Mouse (Mus musculus) gastrocnemius, postnatal 25 days (tissue): Measurements from ENCODE around the gene Gm45213. TPM values are rescaled to one million over a fixed set of nuclear protein-coding genes. Genes with fewer than 3 reads are reported as not detected.
"Not testable (repeated sequence)": the region's sequence is repeated elsewhere in the genome, so short reads cannot be mapped to it uniquely, and the experiment has no call there.

Source experiments
- DNase-seq: peaks from one replicate; pipeline ENCODE4 v3.0.0; 2022
- total RNA-seq, 2 experiments: library from RNA; stranded (reverse); gene quantifications; 1 replicate in 1 of 2; 2 replicates in 1 of 2; pipeline ENCODE4 v1.2.3; 2021

The Gm45213 gene
- total RNA-seq, 2 experiments from 2014 or later = not detected

- DNase-seq = no peak
Observed at GRCm38 (mm10) chr7:66048446-66049230, 5.2 kb downstream of the Gm45213 start.

GRCm38 (mm10) chr7:66053946-66054483 lies 10.6 kb downstream of the Gm45213 start:
- no peak for DNase-seq

DNA sequence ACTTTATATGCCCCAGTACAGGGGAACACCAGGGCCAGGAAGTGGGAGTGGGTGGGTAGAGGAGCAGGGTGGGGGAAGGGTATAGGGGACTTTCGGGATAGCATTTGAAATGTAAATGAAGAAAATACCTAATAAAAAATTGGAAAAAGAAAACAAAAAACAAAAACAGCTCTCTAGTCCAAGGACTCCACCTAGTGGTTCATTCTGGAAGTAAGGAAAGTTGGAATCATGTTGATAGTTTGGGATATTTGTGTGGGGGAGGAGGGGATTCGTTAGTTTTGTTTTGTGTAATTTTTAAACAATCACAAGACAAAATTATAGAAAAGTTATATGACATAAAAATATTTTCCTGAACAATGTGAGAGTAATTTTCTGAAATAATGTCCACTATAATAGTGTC lies 12.0 kb downstream of the Gm45213 start:
- DNase-seq = not testable (repeated sequence)

- no peak for DNase-seq
Observed at GRCm38 (mm10) chr7:66058703-66059102, 15.3 kb downstream of the Gm45213 start, which contains the start of gene Snrpa1. TSS of gene Snrpa1 (plus strand) at chr7:66059003.

GRCm38 (mm10) chr7:66060066-66060956 lies 16.9 kb downstream of the Gm45213 start:
- peak; percentile 82 for DNase-seq

DNA sequence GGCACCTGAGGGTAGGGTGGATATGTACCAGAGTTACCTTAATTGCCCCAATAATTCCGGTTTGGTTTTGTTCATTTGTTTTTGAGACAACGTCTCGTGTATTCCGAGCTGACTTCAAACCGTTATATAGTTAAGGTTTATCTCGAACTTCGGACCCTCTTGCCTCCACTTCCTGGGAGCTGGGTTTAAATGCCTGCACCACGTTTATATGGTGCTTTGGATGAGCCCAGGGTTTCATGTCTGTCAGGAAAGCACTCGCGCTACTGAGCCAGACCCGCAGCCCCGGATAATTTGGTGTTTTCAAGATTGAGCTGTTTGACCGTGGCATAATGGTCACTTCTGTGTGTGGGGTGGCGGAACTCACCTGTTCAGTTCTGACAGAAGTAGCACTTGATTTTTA lies 17.7 kb downstream of the Gm45213 start:
- no peak for DNase-seq

- DNase-seq = no peak
Observed at GRCm38 (mm10) chr7:66076411-66076810, 33.0 kb downstream of the Gm45213 start.

GRCm38 (mm10) chr7:66079364-66080230 lies 36.2 kb downstream of the Gm45213 start, which contains the start of gene Selenos:
TSS of gene Selenos (plus strand) at chr7:66079649.
- peak; percentile 95 for DNase-seq

DNA sequence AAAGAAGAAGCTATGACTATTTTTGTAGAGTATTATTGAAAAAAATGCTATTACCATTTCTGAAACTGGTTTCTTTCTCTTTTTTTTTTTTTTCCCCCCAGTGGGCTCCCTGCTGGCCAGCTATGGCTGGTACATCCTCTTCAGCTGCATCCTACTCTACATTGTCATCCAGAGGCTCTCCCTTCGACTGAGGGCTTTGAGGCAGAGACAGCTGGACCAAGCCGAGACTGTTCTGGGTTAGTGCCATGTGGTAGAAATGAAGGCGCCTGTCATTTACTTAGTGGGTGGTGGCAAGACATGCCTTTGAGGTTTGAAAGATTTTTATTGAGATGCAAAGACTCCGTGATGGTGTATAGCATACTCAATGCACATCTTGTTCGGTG lies 36.8 kb downstream of the Gm45213 start:
- DNase-seq = no peak

DNA sequence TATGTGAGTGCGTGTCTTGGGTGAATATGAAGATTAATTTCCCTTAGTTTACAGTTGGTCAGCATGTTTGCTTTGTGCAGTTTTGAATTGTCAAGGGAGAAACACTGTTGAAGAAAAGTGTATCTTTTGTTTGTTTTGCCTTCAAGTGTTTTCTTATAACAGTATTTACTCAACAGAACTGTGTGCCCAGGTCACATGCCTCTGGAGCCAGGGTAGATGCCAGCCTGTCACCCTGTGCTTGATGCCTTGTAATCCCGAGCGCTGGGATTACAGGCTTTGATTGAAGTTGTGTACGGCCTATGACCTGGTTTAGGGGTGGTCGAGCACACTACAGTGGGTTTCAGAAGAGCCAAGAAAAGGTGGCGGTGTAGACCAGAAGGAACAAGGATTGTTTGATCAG lies 40.4 kb downstream of the Gm45213 start:
- DNase-seq = no peak

DNA sequence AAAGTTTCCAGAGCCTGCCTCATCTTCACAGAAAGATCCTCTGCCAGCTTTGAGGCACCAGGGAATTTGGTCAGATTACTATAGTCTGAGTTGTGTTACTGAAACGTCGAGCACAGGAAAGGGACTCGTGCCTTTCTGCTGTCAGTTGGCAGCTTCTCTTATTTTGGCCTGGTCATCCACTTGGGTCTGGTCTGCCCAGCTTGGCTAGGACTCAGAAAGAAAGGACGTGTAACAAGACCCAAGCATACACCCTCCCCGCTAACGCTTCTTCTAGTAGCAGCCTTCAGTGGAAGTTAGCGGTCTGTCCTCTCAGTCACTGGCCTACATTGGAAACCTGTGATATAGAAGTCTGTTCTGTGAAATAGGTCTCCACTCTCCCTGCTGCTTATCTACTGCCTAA lies 41.1 kb downstream of the Gm45213 start:
- peak; percentile 46 for DNase-seq

- no peak for DNase-seq
Observed at GRCm38 (mm10) chr7:66087652-66088051, 44.2 kb downstream of the Gm45213 start.

GRCm38 (mm10) chr7:66088077-66088476 lies 44.7 kb downstream of the Gm45213 start:
- DNase-seq = no peak

DNA sequence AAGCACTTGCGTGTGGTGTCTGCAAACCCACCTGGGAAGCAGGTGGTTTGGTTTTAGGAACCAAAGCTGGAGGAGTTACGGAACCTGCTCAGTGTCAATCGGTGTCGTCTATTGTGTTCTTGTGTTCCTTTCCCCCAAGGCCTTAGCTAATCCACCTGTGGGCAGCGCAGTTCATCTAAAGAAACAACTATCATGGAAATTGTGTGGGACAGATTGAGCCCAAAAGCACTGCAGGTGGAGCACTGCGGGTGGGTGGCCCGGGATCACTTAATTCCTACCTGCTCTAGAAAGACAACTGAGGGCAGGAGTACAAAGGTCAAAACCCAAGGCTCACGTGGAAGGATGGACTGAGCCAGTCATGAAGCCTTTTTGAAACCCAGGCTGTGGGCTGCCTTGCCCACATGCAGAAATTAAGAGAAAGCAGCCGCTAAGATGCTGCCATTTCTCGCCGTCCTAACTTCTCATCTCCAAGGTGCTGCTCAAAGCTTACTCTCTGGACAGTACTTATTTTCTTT lies 47.3 kb downstream of the Gm45213 start:
- DNase-seq = no peak

DNA sequence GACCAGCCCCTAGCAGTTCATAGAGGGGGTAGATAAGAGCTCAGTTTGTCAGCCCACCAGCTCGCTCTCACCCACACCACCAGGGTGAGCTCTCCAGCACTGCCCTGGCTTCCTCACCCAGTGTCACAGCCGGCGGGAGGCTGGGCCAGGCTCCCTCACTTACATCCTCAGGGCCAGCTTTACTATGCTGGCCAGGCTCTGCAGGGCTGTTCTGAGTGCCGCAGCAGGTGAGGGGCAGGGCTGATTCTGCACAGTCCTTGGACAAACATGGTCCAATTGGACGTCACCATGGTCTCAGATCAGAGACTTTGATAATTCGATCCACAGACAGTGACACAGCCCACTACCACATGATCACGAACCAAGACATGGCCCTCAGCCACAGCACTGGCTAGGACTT lies 48.2 kb downstream of the Gm45213 start:
- no peak for DNase-seq

DNA sequence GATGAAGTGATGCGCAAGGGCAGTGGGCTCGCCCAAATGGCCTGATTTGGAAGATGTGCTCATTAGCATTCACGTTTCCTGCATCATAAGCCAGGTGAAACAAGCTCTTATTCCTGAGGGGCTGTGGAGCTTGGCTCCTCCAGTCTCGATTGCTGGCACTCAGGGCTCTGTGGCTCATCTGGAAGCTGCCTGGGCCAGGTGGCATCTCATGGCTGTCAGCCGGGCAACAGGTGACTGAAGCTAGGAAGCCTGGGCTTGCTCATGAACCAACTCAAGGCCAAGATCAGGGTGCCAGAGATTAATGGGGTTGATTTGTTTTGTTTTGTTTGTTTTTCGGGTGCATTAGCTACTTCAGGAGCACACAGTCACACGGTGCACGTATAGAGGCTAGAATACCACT lies 49.3 kb downstream of the Gm45213 start:
- DNase-seq = no peak

DNA sequence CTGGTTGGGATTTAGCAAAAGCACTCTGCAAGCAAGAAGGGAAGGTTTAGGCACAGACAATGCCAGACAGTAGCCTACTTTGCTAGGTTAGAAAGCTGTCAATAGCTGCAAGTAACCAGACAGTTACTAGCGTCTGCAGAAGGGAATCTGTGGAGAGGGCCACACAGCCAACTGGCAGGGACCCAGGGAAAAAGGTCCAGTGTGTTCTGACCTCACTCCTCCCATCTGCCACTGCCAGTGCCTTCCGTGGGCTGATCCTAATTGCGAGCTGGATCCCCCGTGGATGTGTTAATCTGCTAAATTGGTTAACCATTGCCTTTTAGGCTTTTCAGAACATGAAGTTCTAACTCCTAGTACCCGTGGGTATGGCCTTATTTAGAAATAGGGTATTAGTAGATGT lies 50.7 kb downstream of the Gm45213 start:
- DNase-seq = peak; percentile 31

DNA sequence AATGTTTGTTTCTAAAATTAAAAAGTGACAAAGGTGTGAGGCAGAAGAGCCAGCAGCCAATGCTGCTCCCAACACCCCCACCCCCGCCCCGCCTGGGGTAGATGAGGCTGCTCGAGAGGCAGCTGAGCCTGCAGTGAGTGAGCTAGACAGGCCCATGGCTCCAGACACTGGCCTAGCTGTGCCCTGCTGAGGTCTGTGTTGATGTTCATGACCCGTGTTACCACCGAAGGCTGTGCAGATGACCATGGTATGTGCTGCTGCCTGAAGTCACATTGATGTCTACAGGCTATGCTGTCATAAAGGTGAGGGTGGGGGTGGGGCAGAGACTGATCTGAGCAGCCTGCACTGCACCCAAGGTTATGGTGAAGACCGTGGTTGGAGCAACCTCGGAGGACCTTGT lies 55.4 kb downstream of the Gm45213 start:
- no peak for DNase-seq

DNA sequence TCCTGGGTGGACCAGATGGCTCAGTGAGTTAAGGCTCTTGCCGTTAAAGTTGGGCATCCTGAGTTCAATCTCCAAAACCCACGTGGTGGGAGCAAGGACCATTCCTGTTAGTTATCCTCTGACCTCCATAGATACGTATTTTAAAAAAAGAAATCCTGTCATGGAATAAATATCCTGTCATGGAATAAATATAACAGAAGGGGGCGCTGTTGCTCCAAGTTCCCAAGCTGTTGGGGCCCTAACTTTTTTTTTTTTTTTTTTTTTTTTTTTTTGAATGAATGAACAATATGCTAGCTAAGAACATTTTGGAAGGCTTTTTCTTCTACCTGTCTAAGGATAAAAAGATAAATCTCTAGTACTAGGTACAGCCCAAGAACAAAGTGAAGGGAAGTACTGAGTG lies 58.5 kb downstream of the Gm45213 start:
- no peak for DNase-seq

DNA sequence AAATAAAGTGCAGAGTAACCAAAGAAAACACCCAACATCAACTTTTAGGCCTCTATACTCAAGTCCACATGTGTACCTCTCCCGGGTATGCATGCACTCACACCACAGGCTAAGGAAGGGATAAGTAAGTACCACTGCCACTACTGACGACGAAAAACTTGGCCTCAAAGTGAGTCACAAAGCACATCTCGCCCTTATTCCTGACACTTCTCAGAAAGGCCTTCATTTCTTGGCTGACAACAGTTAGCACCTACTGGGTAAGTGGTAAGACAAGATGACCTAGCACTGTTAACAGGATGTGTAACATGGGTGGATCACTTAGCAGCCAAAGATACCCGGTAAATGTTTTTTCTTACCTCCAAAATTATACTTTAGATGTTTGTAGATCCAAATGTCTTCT lies 61.1 kb downstream of the Gm45213 start:
- no peak for DNase-seq

DNA sequence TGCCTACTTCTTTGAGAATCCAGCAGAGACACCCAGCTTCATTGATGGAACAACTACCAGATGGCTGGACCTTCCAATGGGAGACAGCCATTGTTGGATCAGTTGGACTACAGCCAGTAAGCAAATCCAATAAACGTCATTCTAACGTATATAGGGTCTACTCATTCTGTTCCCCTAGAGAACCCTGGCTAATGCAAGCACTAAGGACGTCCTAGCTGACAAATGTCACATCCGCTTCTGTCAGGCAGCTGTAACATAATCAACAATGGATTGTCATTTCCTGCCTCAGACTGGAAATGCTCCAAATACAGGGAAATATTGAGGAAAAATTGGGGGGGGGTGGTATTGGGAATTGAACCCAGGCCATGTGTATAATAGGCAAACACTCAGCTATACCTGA lies 62.4 kb downstream of the Gm45213 start:
- no peak for DNase-seq

- no peak for DNase-seq
Observed at GRCm38 (mm10) chr7:66106581-66107056, 63.2 kb downstream of the Gm45213 start.
